Mouse (Mus musculus): ENCODE results near the gene Zfyve27. TPM values are rescaled to one million over a fixed set of nuclear protein-coding genes. Genes with fewer than 3 reads are reported as not detected.

Gene Zfyve27
- total RNA-seq, 2 experiments from 2014 or later: 17.3 to 21.3 TPM

DNA sequence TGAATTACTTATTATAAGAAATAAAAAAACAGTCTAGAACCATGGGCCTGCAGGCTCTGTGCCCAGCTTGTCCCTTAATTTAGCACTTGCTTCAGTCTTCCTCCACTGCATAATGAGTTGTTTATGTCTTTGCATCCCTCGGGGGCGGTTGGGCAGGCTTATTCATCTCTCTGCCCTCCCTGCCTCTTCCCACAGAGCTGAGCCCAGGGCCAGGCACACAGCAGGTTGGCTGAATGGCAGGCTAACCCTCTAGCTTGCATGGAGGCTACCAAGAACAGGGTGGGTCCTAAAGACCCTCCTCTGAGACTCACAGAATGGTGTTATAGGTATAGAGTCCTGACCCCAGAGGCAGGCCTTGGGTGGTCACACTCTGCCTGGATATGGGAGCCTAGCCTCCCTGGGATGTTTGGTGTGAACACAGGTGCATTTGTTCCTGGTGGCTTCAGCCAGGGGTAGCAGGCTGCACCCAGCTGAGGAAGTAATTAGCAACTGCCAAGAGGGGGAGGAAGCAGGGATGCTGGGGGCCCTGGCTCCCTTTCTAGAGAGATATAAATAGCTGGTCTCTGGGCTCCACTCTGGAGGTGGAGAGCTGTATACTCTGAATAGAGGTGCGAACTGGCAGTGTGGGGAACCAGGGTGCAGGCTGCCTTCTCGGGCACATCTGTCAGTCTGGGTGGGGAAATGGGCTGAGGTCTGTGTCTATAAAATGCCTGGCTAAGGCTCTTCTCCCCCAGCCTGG lies 74.0 kb downstream of the Zfyve27 start:
- peak; percentile 44 to 71 for DNase-seq

DNA sequence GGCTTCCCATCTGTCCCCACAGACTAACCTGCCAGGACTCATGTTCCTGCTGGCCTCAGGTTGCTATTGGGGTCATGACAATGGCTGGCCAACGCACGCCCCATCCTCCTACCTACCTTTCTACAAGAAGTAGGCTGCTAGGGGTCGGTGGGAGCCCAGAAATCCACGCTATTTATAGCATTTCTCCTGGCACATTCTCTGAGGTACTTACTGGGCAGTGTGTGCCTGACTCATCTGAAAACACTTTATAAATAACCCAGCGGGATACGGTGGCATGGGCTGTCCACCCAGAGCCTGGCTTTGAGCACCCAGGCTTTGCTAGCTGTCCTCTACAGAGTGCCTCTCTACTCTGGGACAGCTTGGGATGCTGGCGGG lies 74.6 kb downstream of the Zfyve27 start:
- DNase-seq: peak; percentile 53 to 84

DNA sequence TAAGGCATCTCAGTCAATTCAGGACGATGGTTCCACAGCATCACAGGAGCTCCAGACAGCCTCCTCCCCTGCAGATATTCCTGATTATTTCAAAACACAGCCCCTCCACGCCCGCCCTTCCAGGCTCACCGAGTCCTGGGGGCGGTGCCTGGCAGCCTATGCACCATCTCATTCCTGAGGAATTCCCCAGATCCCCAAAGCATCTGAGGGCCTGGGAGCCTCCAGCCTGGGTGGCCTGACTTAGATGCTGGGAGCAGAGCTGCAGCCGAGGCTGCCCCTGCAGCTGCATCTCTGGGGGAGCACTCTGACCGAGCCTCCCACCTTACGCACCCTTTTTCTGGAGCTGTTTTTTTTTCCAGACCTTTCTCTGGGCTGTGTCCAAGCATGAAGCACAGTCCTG lies 77.1 kb downstream of the Zfyve27 start:
- DNase-seq: no peak

DNA sequence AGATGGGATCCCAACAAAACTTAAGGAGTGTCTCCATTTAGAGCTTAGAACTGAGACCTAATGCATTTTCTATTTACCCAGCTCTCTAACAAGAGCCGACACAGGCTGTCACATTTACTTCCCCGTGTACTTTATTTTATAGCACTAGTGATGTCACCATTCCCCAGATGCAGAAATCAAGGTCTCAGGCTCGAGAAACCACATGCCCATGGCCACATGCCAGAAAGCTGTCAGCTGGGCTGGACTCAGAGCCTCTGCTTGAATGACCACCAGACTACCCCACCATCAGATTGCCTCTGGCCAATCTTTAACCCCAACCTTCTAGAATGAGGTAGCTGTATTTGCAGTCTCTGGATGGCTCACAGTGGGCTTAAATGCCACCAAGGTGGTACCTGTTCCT lies 79.7 kb downstream of the Zfyve27 start:
- DNase-seq: no peak

Other genes starting within 250 kb of the Zfyve27 start
- gene Exosc1, start 230.5 kb upstream of the Zfyve27 start, total RNA-seq (2021): 10 to 100 TPM; 11.4 to 13.1 TPM
- gene Zdhhc16, start 230.5 kb upstream of the Zfyve27 start, total RNA-seq (2021): 10 to 100 TPM; 12.9 to 14.0 TPM
- gene Mms19, start 182.8 kb upstream of the Zfyve27 start, total RNA-seq (2021): 10 to 100 TPM; 13.9 to 14.6 TPM
- gene Ubtd1, start 182.2 kb upstream of the Zfyve27 start, total RNA-seq (2021): 10 to 100 TPM; 17.7 to 19.2 TPM
- gene Ankrd2, start 128.0 kb upstream of the Zfyve27 start, total RNA-seq (2021): under 1 TPM in 1 of 2 experiments, not detected in 1; 0.47 TPM
- 1 to 10 TPM; 1.3 to 1.7 TPM for gene Hoga1, start 118.3 kb upstream of the Zfyve27 start, total RNA-seq (2021)
- gene 4933411K16Rik, start 111.7 kb upstream of the Zfyve27 start, total RNA-seq (2021): not detected
- 1 to 10 TPM; 2.3 to 3.1 TPM for gene Morn4, start 77.6 kb upstream of the Zfyve27 start, total RNA-seq (2021)
- 10 to 100 TPM; 18.2 to 19.3 TPM for gene Pi4k2a, start 73.5 kb upstream of the Zfyve27 start, total RNA-seq (2021)
- 10 to 100 TPM; 10.1 to 12.4 TPM for gene Avpi1, start 34.9 kb upstream of the Zfyve27 start, total RNA-seq (2021)
- gene Marveld1, start 16.6 kb upstream of the Zfyve27 start, total RNA-seq (2021): 10 to 100 TPM; 19.1 to 21.1 TPM
- 1 to 10 TPM; 5.6 to 5.8 TPM for gene Sfrp5, start 38.3 kb downstream of the Zfyve27 start, total RNA-seq (2021)
- gene Golga7b, start 83.6 kb downstream of the Zfyve27 start, total RNA-seq (2021): under 1 TPM; 0.54 to 0.87 TPM

Data from heart, adult 18-20 months (tissue).